Mouse (Mus musculus): ENCODE measurements around the gene Klhl22.

Klhl22 gene

GRCm38 (mm10) chr16:17833321-17833680, 73.9 kb downstream of the Klhl22 start:
- no peak for DNase-seq (ENCODE audit: low read depth, low spot score)

GRCm38 (mm10) chr16:17833681-17834399, 74.4 kb downstream of the Klhl22 start:
- DNase-seq (ENCODE audit: low read depth, low spot score): no peak

- DNase-seq (ENCODE audit: low read depth, low spot score): no peak
These were observed 75.1 kb downstream of the Klhl22 start for GRCm38 (mm10) chr16:17834543-17834942.

DNA sequence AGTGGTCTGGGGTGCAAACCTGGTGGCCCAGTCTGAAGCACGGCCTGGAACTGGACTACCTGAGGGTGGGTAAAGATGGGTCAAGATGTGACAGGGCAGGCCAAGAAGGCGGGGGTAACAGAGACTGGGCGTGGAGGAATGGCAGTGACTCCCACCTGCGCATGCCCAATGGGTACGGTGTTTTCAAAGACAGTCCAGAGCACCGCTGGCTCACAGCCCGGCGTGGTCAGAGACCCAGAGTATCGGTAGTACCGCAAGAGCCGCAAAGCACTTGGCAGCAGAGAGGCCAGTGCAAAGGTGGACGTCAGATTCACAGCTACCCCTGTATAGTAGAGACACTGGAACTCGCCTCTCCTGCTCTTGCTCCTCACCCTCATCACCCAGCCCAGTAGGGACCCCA, 76.1 kb downstream of the Klhl22 start:
- no peak for DNase-seq (ENCODE audit: low read depth, low spot score)

DNA sequence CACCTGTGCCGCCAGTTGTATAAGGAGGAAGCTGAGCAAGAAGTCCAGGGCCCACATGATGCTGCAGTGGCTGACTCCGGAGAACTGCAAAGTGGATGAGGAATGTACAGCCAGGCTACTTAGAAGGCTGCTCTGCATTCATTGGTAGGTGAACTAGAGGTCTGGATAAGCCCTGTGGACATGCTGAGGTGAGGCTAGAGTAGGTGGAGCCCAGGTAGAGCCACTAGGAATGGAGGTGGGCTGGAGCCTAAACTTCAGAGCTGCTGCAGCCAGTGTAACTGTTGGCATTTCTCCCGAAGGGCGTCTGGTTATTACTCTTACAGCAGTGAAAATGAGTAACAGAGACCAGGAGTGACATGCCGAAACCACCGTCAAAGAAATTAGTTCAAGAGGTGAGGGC, 78.6 kb downstream of the Klhl22 start, which contains the start of gene Car15:
Car15 (minus strand) TSS at position 314 of the 400 bp plus-strand sequence.
- no peak for DNase-seq (ENCODE audit: low read depth, low spot score)

- DNase-seq (ENCODE audit: low read depth, low spot score): peak; percentile 45
These were observed 80.6 kb downstream of the Klhl22 start for GRCm38 (mm10) chr16:17839976-17840375.

- no peak for DNase-seq (ENCODE audit: low read depth, low spot score)
These were observed 83.0 kb downstream of the Klhl22 start for GRCm38 (mm10) chr16:17842437-17842836.

Data from skeletal muscle tissue, adult 2 months (tissue).